Mouse (Mus musculus): Measurements from ENCODE around the gene Abca1.

Abca1 gene

DNA sequence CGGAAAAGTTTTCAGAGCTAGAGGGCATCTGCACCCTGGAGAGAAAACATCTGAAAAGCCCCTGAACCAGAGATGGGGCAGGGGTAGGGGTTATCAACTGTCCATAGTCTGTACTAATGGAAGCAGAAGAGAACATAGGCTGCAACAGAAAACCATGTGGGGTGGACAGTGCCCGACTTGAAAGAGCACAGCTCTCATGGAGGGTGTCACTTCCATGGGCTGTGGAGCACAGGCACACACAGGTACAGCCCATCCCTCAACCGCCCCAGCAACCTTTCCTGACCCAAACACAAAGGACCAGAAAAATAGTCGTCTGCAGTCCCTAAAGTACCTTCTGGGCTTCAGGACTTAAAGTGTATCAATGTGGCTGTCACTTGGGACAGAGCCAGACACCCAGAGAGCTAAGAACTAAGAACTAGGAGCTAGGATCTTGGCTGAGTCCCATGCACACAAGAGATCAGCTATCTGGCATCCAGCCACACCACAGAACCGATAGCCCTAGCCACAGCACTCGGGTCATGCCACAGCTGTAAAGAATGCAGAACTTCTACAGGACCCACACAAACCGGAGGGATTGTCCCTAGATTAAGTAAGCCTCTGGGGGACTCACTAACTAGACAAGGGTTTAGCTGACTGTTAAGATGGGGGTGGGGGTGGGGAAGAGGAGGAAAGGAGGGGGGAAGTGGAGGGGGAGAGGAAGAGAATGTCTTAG, 38.0 kb downstream of the Abca1 start:
- DNase-seq (ENCODE audit: low spot score in 2 of 2), result no peak

DNA sequence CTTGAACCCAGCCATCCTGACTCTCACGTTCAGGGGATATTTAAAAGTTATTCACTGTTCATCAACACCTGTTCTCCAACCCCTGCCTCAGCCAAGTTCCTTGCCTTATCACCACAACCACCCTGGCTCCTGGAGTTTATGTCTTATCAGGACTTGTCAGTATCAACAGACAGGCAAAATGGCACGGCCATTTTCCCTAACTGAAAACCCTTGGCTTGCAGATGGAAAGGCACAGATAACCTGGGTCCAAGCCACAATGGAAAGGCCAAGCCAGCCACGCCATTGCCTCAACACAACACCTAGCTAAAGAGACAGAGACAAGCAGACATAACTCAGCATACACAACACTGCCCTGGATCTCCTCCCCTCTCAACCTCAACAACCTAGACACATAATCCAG, 38.6 kb downstream of the Abca1 start:
- no peak for DNase-seq (ENCODE audit: low spot score in 2 of 2)

DNA sequence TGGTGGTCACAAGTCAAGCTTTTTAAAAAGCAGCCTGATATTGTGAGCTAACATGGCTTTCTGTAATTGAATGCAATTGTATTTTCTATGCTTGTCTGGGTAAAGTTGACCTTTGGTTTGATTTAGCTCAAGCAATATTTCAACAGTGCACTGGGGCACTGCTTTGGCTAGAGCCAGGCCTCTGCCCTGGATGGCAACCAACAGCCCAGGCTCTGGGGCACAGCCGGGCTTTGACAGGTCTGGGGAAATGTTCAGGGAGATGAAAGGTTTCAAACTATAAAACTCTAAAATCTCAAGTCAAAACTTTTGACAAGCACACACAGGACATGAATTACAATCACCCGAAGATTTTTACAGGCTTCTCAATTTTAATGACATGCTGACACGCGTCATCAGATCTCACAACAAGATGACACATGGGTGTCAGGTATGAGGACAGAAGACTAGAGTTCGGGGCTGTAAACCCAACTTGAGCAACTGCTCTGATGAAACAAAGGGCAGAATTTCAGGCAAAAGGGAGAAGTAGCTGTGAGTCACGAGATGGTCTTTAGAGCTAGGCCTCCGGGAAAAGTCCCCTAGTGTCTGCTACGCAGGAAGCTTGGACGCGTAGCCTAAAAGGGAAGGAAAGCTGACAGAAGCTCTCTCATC, 39.5 kb downstream of the Abca1 start:
- DNase-seq (ENCODE audit: low spot score in 2 of 2), result no peak

DNA sequence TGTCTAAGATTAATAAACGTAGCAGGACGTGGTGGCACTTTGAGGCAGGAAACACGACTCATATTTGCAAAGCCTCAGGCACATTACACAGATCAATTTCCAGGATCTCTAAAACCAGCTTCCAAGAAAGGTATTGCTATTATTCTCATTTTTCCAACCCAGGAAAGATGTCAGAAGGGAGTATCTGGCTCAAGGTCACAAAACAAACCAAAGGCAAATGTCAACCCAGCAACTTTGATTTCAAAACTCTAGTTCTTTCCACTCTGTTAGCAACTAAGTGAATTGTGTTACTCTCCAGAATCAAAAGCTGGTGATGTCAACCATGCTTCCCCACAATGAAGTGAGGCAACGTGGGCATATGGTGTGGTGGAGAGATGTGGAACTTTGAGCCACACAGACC, 41.1 kb downstream of the Abca1 start:
- no peak for DNase-seq (ENCODE audit: low spot score in 2 of 2)

DNA sequence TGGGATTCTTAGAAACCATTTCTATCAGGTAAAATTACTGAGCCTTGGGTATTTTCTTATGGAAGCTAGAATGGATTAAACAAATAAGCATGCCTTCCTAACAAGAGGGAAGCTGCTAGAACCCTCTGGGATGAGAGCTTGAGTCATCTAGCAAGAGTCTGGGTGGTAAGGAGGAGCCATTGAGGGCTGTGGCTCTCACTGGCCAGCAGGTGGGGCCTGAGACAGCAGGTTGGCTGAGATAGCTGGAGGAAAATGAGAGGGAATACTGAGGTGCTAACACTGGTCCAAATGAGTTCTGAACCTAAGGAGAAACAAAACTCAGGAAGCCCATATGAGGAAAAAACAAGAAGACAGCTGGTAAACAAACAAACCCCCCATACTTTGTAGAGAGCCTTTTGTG, 42.1 kb downstream of the Abca1 start:
- no peak for DNase-seq (ENCODE audit: low spot score in 2 of 2)

DNA sequence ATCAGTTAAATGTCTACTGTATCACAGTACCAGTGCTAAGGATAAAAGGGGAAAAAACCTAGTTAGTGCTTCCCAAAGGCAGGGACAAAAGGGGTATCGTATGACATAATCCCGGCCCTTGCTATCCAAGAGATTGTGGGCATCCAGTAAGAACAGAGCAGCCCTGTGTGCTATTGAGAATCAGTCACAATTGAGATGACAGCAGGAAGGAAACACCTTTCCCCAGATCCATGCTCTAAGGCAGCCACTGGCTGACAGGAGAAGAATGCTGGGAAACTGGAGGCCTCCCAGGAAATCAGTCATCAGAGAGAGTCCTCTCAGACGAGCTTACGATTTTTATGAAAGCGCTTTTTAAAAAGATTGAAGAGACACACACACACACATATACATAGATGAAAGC, 42.6 kb downstream of the Abca1 start:
- no peak for DNase-seq (ENCODE audit: low spot score in 2 of 2)

DNA sequence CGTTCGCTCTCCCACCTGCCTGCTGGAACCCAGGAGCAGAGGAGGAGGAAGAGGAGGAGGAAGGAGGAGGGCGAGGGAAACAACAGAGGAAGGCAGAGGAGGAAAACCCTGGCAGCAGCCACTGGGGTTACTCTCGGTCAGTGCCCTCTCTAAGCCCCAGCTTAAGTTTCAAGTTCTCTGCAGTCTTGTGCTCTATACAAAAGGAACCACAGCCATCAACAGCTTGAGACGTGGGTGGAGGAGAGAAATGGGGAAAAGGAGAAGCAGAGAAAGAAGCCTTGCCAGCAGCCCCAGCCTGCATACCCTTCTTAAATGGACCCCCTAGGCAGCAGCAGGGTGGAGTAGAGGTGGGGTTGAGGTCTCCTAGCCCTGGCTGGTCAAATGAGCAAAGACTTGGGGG, 43.8 kb downstream of the Abca1 start:
- no peak for DNase-seq (ENCODE audit: low spot score in 2 of 2)

DNA sequence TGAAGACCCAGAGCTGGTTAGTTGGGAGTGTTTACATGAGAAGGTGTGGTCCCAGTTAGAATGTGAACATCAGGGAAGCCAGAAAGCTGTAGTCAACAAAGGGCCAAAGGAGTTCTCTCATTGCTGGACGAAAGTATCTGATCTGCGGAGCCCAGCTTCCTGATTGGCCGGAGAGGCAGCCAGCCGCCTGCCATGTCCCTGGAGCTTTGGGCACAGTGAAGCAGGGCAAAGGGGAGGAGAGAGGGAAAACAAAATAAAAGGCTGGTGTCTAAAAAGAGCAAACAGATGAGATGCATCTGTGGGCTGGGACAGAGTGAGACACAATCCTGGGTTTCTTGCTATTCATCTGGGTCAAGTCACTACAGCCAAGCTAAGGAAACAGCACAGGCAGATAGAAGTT, 44.3 kb downstream of the Abca1 start:
- no peak for DNase-seq (ENCODE audit: low spot score in 2 of 2)

DNA sequence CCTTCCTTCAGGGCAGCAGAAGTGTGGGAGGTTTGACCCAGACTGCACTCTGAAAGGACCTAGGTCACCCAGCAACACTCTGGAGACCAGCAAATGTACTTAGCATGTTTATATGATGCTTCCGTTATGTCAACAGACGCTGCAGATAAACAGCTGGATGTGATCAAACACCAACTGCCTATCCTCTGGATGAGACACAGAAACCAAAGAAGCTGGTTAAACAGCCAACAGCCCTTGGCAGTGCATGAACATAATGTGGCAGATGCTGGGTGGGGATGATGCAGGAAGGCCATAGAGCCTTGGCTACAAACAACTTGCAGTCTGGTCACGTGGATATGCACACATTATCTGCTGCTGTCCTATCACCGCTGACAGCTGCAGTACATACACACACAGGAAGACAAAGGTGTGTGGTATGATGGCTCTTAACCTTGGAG, 47.8 kb downstream of the Abca1 start:
- DNase-seq (ENCODE audit: low spot score in 2 of 2), result no peak

DNA sequence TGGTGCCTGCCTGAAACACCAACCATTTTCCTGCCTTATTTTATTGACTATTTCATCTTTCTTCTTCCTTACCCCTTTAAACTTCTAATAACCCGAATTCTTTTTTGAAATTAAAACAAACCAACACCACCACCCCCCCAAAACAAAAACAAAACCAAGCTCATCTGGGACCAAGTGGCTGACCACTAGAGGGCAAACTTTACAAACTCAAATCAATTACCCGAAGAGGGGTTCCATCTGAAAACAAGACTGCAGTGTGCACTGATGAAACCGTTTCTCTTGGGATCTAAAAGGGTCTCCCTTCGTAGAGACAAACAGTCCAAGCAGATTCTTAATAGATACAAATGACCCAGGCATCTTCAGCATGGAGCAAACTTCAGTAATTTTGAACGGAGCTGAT, 49.3 kb downstream of the Abca1 start:
- DNase-seq (ENCODE audit: low spot score in 2 of 2), result no peak

DNA sequence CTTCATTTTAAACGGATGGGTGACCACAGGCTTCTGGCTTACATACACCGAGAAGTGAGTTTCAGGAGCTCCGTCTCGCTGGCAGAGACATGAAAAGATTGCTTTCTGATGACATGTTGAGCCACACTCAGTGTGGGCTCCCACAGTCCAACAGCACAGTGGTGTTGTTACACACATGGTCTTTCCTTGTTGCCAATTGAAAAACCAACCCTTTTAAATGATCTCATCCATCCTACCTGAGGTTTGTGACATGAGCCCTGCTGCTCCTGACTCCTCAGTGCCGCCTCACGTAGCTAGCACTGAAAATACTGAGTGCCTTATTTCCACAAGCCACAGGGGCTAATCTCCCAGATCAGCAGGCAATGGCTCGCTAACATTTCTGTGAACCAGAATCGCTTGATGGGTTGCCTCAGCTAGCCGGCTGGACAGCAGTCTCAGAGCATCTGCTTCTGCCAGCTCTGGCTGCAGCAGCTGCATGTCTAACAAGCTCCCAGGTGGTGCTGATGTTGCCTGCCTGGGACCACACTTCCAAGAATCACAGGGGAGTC, 50.2 kb downstream of the Abca1 start:
- DNase-seq (ENCODE audit: low spot score in 2 of 2), result no peak

DNA sequence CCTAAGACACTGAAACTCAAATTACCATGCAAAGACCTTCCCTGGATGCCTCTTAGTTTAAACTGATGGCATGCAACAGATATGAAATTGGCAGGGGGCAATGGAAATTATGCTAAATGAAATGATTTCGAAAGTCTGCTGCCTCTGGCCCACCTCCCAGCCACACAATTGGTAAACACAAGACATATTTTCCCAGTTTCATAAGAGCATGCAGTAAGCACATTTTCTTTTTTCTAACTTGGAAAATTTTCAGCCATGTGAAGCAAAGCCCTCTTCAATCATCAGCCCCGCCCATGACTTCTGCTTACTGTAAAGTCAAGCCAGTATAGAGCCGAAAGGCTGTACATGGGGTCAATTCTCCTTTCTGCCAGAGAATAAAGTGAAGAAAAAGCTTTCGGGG, 51.5 kb downstream of the Abca1 start:
- no peak for DNase-seq (ENCODE audit: low spot score in 2 of 2)

DNA sequence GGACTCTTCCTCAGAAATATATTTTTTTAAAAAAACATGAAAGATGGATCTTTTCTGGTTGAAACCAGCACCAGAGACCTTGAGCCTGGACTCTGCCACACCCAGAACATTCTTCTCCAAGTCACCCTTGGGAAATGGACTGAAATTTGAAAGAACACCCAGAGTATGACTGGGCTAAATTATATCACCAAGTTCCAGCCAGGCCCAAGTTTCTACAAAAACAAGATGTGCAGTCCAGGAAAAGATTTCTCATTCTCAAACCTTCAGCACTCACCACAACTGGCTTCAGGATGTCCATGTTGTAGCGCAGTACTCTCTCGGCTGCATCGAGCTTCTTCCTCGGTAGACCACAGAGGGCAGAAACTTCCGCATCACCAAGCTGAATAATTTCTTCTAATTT, 53.0 kb downstream of the Abca1 start:
- DNase-seq (ENCODE audit: low spot score in 2 of 2), result no peak

DNA sequence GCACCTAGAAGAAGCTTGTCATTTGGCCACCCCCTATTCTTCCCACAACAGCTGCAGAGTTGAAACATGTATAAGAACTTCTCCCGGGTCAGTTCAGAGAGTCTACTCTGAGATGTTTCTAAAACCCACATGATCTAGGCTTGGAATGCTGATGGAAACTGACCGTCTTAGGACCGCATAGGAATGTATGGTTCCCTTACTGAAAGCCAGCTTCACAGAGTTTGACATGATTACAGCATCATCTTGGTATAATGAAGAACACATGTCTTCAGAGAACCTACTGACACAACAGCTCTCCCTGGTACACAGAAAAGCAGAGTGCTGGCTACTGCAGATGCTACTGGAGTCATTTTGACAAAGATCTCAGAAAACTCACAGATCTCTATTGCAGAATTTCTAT, 53.6 kb downstream of the Abca1 start:
- no peak for DNase-seq (ENCODE audit: low spot score in 2 of 2)

DNA sequence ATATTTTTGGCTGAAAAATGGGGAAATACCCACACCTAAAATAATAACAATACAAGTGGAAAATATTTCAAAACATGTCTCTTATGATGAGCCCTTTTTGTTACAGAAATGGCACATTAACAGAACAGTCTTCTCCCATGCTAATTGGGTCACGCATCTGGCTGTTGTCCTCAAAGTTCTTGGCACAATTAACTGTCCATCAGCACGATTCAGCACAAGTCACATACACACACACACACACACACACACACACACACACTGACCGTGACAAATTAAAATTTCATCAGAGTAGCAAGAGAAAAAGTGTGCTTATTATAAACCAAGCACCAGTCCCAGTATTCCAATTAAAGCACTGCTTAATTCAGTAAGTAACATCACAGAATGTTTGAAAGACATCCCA, 55.1 kb downstream of the Abca1 start:
- no peak for DNase-seq (ENCODE audit: low spot score in 2 of 2)

DNA sequence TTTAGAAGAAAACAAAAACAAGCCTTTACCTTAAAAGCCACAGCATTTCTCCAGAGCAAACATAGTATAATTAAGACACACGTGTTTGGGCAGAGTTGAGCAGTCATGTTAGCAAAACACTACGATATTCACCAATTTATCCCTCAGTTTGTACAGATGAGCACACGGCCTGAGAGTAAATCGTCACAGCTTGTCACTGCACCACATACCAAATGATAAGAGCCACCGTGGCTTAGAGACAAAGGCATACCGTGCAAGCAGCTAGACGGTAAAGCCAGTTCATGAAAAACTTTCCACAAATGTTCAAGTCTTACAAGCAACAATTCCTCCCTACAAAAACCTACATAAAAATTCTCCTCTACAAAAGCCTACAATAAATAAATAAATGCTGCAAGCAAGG, 57.2 kb downstream of the Abca1 start:
- DNase-seq (ENCODE audit: low spot score in 2 of 2), result no peak

DNA sequence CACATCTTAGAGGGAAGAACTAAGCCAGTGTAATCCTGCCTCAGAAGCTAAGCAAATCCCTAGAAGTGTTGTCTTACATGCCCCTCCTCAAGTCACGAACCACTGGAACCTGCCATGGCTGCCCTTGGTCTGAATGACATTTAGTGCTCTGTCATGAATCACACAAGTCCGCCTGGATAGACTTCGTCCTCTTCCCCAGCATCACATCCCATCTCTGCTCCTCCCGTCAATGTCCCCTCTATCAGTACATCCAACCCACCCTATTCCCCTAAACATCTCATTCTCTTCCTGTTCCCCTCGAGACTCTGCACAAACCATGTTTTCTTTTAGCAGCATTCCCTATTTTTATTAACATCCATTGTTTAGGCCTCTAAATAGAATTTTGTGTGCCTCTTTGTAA, 58.4 kb downstream of the Abca1 start:
- DNase-seq (ENCODE audit: low spot score in 2 of 2), result no peak

DNA sequence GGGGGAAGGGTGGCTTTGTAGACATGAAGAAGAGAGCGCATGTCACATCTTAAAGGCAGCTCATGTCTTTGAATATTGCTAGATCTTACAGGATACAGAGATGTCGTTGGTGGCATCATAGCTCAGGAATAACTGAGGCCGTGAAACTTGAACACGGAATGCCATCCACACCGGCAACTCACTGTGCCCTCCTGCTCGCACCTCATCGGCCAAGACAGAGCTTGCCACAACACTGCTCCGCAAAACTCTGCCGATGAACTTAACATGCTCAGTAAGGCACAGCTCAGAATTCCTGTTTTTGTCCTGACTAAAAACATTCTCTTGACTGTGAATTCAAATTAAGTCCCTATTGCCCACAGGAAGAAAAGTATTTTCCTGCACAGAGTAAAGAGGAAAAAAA, 59.2 kb downstream of the Abca1 start:
- no peak for DNase-seq (ENCODE audit: low spot score in 2 of 2)

DNA sequence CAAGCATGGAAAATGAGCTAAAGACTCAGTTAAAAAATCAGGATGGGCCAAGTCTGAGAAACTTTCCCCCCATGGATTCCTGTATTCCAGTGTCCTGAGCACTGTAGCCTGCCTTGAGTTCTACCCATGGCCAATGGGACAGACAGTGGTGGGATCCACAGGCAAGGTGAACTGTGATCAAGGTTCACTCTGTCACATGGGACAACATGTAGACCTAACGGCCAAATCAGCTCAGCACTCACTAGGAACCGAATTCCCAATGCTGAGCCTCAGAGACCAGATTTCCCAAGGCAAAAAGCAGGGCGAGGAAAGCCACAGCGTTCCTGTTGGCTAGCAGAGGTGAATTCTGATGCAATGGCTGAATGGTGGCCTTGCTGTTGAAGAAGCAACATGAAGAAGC, 64.8 kb downstream of the Abca1 start:
- DNase-seq (ENCODE audit: low spot score in 2 of 2), result no peak

DNA sequence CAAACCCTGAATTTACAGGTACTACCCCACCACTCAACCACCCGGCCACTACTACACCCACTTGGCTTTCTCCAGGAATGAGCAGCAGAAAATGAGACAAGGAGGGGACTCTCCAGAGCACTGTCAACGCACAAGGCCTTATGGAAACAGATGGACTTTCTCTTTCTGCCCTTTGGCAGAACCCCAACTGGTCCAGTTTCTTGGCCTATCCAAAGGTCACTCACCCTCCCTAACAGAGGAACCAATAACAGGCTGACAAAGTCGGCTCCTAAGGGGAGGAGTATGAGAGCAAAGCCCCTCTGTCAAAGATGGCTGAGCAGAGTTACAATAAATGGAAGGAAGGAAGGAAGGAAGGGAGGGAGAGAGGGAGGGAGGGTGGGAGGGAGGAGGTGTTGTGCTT, 65.4 kb downstream of the Abca1 start:
- DNase-seq (ENCODE audit: low spot score in 2 of 2), result no peak

DNA sequence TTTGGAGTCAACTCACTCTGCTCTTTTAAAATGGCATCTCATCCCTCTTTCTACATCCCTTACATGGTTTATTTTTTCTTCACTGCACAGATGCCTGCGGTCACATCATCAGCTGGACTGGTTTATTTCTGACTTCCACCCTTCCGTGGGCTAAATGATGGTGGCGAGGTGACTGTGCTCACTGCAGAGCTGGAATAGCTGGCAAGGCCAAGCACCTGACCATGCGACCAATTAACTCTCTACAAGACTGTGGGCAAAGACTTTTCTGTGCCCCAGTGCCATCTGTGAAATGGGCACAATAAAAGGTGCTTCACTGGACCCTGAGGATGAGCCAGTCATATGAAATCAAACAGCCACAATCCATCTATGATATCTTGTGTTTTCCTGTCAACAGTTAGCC, 66.1 kb downstream of the Abca1 start:
- DNase-seq (ENCODE audit: low spot score in 2 of 2), result no peak

DNA sequence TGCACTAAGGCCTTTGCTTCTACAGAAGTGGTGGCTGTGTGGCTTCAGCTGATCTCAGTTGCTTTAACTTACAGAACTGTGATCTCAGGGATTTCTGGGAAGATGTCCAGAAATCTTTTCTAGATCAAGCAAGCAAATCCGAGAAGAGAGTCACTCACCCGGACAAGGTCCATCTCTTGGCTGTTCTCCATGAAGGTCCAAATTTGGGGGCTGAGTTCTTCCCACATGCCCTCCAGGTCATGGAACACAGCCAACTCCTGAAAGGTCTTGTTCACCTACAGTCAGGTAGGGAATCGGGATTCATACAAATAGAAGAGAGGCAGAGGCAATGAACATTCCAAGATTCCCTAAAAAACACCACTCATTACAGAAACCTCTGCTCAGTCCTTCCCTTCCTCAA, 70.1 kb downstream of the Abca1 start:
- no peak for DNase-seq (ENCODE audit: low spot score in 2 of 2)

DNA sequence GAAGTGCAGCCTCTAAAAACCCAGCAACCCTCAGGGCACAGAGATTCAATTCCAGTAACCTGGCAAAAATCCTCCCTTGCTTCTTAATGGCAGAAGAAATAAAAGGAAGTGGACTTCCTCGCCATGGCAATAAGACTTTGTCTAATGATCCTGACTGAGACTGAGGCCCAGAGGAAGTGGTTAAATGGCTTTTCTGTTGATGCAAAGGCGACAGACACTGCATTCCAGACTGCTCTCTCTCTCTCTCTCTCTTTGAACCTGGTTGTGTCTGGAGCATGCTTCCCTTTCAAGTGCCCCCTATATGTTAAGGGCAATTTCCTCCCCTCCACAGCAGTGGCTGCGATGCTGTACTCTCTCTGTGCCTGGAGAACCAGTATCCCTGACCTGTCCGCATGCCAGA, 70.7 kb downstream of the Abca1 start:
- DNase-seq (ENCODE audit: low spot score in 2 of 2), result no peak

DNA sequence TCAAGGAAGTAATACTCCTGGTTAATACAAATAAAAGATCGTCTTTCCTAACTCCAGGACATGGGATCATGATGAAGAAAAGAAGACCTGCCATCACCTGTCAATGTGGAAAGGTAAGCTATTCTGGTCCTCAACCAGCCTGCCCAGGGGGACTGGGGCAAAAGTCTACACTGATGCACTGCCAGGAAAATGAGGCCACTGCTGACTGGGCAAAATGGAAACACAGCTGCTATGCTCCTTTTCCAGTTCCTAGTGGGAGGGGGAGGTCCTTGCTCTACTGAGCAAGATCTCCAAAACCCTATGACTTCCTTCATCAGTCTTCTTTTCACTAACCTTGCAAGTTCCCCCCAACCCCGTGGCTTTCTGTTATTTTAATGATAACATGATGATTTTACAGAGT, 73.1 kb downstream of the Abca1 start:
- DNase-seq (ENCODE audit: low spot score in 2 of 2), result no peak
